Mouse (Mus musculus): ENCODE data around the gene Gpn2.

Gene Gpn2

GRCm38 (mm10) chr4:133624830-133625229 is 40.7 kb downstream of the Gpn2 start:
- no peak for DNase-seq (ENCODE audit: low spot score in 2 of 2)

GRCm38 (mm10) chr4:133625621-133626071 is 41.5 kb downstream of the Gpn2 start:
- no peak for DNase-seq (ENCODE audit: low spot score in 2 of 2)

GRCm38 (mm10) chr4:133626221-133626620 is 42.1 kb downstream of the Gpn2 start:
- DNase-seq (ENCODE audit: low spot score in 2 of 2) = no peak

GRCm38 (mm10) chr4:133626621-133627020 is 42.5 kb downstream of the Gpn2 start:
- no peak for DNase-seq (ENCODE audit: low spot score in 2 of 2)

GRCm38 (mm10) chr4:133627039-133627438 is 42.9 kb downstream of the Gpn2 start:
- no peak for DNase-seq (ENCODE audit: low spot score in 2 of 2)

GRCm38 (mm10) chr4:133628517-133628916 is 44.4 kb downstream of the Gpn2 start:
- DNase-seq (ENCODE audit: low spot score in 2 of 2) = no peak

GRCm38 (mm10) chr4:133629191-133629590 is 45.0 kb downstream of the Gpn2 start:
- DNase-seq (ENCODE audit: low spot score in 2 of 2) = no peak

- no peak for DNase-seq (ENCODE audit: low spot score in 2 of 2)
These were observed 46.3 kb downstream of the Gpn2 start for GRCm38 (mm10) chr4:133630326-133630920.

- DNase-seq (ENCODE audit: low spot score in 2 of 2) = no peak
These were observed 47.1 kb downstream of the Gpn2 start for GRCm38 (mm10) chr4:133631071-133631768.

- DNase-seq (ENCODE audit: low spot score in 2 of 2) = no peak
These were observed 47.7 kb downstream of the Gpn2 start for GRCm38 (mm10) chr4:133631769-133632411.

GRCm38 (mm10) chr4:133632483-133633327 is 48.5 kb downstream of the Gpn2 start:
- DNase-seq (ENCODE audit: low spot score in 2 of 2) = no peak

- peak in 1 of 2 experiments; percentile 86 for DNase-seq (ENCODE audit: low spot score in 2 of 2)
These were observed 49.3 kb downstream of the Gpn2 start for GRCm38 (mm10) chr4:133633332-133634042.

- DNase-seq (ENCODE audit: low spot score in 2 of 2) = no peak
These were observed 49.9 kb downstream of the Gpn2 start for GRCm38 (mm10) chr4:133634043-133634410.

Measured in left cerebral cortex, adult 9 months (tissue).